Mouse (Mus musculus) bone marrow macrophage, adult 2 months (primary cell): ENCODE results near the gene Akna. TPM values are rescaled to one million over a fixed set of nuclear protein-coding genes. Genes with fewer than 3 reads are reported as not detected.

Source experiments
- H3K27ac ChIP-seq: 2 replicates; pipeline ENCODE4 v1.5.1; 2012; ENCODE audit warnings: low read depth, low read length; ENCODE audit not compliant: insufficient read depth
- H3K4me1 ChIP-seq: 2 replicates; pipeline ENCODE4 v1.6.1; 2012; ENCODE audit warnings: low read length; ENCODE audit not compliant: control insufficient read depth, insufficient read depth
- H3K4me3 ChIP-seq: 2 replicates; pipeline ENCODE4 v1.5.1; 2012; ENCODE audit warnings: mild to moderate bottlenecking, low read length, moderate library complexity; ENCODE audit not compliant: insufficient read depth
- CTCF ChIP-seq: IDR thresholded peaks from 2 replicates; pipeline ENCODE4 v1.5.1; 2012; ENCODE audit warnings: low read depth, mild to moderate bottlenecking, low read length, moderate library complexity
- POLR2A ChIP-seq: IDR thresholded peaks from 2 replicates; pipeline ENCODE4 v1.6.1; 2012; ENCODE audit warnings: mild to moderate bottlenecking, low read depth, low read length, borderline replicate concordance
- polyA plus RNA-seq: library from polyadenylated mRNA; stranded (reverse); fragments of >200 nt; gene quantifications from 2 replicates; pipeline ENCODE4 v1.2.4, GENCODE M21; 2012; ENCODE audit not compliant: missing spikeins, insufficient read depth, insufficient read length

The Akna gene
- polyA plus RNA-seq = 33.3 and 39.4 TPM in 2 replicates

DNA sequence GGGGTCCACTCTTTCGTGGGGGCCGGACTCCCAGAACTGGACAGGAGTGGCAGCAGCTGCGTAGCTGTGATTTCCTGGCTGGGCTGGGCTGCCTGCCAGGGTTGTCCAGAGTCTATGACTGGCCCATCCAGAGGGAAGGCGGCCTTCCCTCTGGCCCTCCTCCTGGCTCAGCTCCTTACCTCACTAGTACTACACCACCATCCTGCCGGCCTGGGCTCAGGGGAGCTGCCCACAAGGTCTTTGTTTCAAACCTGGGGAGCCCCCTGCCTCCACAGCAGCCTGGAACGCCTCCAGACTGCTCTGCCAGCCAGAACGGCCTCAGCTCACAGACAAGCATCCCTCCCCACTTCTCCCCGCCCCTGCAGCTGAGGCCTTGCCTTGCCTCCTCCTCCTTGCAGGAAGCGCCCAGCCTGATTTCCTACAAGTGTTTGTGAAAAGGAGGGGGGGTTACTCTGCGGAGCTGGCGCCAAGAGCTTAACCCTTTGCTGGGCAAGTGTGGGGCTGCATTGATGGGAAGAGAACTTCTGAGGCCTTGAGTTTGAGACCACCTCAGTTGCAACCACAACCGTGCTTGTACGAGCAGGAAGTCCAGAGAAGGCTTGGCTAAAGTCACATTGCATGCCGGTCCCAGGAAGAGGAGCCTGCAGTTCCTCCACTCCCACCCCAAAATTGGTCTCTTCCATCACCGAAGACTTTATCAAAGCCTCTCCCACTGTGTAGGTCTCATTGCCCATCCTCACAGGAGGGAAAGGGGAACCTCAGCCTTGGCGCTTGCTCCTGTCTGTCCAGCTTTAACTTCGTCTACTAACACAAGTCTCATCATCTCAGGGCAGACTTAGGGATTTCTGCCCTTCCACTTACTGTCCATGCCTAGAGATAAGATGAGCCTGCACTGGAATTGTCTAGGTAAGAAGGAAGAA is at the start of gene Akna:
TSS of gene Akna (minus strand) at position 315 of the 920 bp plus-strand sequence.
- TF ChIP-seq POLR2A = no peak; the same call in 1 of the 2 replicates
- TF ChIP-seq CTCF = no peak
- peak within 1 kb of the TSS; percentile 86 for H3K27ac ChIP-seq

DNA sequence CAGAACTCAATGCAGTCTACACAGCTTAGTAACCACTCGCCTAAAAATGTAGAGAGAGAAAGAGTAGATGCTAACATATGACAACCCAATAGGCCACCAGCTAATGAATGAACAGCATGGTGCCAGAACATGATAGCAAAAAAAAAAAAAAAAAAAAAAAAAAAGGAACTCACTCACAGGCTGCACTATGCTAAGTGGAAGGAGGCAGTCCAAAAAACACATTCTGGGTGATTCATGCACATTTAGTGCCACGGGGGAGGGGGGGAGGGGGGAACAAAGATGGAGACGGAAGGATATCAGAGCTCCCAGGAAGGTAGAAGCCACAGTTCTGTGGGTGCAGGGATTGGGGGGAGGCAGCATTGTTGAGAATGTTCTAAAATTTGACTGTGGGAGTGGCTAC is 49.4 kb upstream of the Akna start:
- peaks cover 4% of the 10 kb centered on the region for H3K4me1 ChIP-seq
- no peak overlapping the region for H3K27ac ChIP-seq
- no peak for TF ChIP-seq POLR2A
- no peak for TF ChIP-seq CTCF
- no peak overlapping the region for H3K4me3 ChIP-seq

More for the DNA sequence above, at the start of gene Akna:
- Histone ChIP-seq H3K4me3 (peak within 1 kb of the TSS; percentile 81), H3K4me1 (peaks cover 39% of the 10 kb centered on the region)

DNA sequence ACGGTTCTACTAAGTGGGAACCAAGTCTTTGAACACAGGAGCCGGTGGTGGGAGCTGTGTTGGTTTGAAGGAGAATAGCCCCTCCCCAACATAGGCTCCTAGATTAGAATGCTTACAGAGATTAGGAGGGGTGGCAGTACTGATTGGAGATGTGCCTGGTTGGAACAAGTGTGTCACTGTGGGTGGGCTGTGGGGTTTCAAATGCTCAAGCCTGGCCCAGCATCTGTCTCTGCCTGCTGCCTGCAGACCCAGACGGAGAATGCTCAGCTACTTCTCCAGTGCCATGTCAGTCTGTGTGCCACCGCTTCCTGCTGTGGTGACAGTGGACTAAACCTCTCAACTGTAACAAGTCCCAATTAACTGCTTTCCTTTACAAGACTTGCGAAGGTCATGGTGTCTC is 47.4 kb upstream of the Akna start:
- Histone ChIP-seq H3K27ac (no peak overlapping the region), H3K4me1 (peaks cover 4% of the 10 kb centered on the region), H3K4me3 (no peak overlapping the region)
- TF ChIP-seq CTCF (no peak), POLR2A (no peak)

DNA sequence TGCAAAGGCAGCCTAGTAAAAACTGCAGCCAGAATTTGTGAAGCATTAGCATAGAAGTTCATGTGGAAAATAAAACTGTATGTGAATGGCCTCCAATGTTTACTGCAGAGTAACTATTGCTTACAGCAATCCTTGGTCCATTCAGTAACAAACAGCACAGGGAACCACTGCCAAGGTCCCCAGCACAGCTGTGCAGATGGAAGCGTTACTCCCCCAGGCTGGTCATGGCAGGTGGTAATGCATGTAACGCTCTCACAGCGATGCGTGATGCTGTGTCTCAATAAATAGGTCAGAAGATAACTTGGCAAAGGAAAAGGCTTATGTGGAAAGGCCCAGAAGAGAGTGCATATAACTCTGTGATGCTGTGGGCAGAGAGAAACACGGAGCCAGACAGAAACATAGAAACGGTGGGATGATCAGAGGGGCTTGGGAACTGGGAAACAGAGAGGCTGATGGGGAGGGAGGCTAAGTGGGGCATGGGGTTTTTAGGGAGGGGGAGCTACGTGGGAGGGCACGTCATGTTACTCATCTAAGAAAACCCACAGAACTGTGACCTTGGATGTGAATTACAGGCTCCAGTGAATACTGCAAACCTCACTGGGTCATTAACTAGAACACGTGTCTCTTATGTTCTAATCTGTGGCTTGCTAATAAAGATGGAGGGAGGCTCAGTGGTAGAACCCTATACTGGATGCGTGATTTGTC is 41.4 kb upstream of the Akna start:
- Histone ChIP-seq H3K4me3 (no peak overlapping the region), H3K27ac (no peak overlapping the region), H3K4me1 (no peaks in the 10 kb centered on the region; the same call in 1 of the 2 replicates)
- TF ChIP-seq CTCF (no peak), POLR2A (no peak)

DNA sequence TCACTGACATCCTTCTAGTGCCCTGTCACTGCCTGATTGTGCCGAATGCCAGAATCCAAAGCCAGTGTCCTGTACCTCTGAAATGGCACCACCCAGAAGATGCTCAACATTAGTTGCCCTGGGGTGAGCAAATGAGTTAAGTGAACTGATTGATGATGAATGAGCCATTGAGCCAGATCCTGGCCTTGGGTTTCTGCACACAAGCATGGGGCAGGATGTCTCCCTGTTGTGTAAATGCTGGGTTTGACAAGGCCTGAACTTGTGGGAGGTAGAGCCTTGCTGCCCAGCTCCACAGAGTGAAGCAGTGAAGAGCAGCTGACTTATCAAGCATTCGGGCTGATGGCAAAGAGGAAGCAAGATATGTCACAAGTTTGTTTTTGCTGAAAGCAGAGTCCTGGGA is 39.9 kb upstream of the Akna start:
- Histone ChIP-seq H3K4me3 (no peak overlapping the region), H3K27ac (no peak overlapping the region), H3K4me1 (no peaks in the 10 kb centered on the region; the same call in 1 of the 2 replicates)
- TF ChIP-seq POLR2A = no peak

DNA sequence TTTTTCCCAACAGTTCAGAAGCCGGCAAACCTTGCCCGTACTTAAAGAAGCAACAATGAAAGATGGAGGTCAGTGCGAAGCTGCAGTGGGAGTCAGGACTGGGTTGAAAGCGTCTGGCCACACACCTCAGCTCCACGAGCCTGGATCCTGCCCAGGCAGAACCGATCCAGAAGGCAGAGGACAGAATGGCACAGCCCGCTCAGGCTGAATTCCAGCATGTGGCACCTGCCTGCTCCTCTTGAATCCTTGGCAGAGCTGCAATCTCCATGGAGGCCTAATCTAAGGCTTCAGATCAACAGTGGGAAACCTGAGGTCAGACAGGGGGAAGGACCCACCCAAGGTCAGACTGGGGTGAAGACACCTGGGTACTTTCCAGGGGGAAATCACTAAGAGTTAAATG is 38.5 kb upstream of the Akna start:
- Histone ChIP-seq H3K4me3 (no peak overlapping the region), H3K27ac (no peak overlapping the region), H3K4me1 (no peaks in the 10 kb centered on the region; the same call in 1 of the 2 replicates)
- TF ChIP-seq CTCF = no peak
- no peak for TF ChIP-seq POLR2A

DNA sequence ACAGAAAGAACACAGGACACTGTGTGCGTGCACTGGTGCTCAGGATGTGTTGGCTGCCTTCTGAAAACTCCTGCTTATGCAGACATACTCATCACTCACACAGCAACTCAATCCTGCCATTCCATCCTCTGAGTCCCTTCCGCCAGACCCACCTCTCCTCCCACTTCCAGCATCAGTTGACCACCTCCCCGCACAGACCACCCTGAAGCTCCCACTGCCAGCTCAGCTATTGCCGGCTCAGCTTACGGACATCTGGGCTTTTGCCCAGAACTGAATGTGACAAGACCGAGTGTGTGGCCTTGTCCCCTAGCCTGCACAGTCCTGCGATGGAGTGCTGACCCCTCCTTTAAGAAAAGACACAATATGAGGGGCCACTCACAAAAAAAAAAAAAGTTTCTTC is 37.1 kb upstream of the Akna start:
- no peak for TF ChIP-seq POLR2A
- TF ChIP-seq CTCF = no peak

DNA sequence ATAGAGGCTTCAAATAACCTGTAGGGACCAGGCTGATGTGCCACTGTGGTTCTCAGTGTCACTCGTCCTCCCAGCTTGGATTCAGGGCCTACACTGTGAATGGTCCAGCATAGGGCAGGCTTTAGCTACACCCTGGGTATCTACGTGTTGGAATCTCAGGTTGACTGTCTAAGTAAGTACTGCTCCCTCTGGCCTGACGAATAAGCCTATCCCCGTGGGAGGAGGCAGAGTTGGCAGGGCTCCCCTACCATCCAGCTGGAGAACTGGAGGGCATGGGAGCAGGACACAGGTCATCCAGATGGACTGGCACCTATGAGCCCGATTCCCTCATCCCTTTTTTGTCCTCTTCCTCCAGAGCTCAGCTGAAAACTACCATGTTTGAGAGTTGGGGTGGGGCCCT is 34.8 kb upstream of the Akna start:
- TF ChIP-seq CTCF (no peak), POLR2A (no peak)
- Histone ChIP-seq H3K4me1 (no peaks in the 10 kb centered on the region), H3K4me3 (no peak overlapping the region), H3K27ac (no peak overlapping the region)

More for the DNA sequence above, 37.1 kb upstream of the Akna start:
- Histone ChIP-seq H3K4me3 (no peak overlapping the region), H3K4me1 (no peaks in the 10 kb centered on the region; the same call in 1 of the 2 replicates), H3K27ac (no peak overlapping the region)

DNA sequence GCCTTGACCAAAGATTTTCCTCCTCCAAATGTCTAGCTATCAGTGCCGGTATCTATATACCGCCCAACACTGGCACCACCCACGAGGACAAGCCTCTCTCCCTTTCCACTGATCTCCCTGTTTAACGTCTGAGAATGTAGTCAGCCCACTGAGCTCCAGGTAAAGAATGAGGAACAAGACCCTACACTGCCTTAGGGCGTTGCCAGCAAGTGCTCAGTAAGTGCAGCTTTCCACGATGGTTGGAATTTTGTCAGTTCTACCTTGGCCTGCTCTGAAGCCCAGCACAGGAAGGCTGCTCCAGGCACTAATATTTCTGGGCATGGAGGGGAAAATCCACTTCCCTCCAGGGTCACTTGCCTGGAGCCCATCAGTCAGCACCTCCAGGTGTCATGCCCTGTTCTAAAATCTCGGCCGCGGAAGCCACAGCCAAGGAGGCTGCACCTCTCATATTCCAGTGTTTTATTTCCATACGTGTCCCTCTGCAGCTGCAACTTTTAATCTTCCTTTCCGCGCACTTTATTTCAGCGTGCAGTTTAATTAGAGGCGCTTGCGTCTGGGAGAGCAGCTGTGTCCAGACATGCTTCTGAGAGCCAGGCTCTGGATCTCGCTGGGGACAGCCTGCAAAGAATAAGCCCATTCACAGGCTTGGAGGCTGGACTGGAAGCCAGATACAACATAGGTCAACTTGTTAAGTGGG is 34.1 kb upstream of the Akna start:
- no peak overlapping the region for H3K4me3 ChIP-seq
- no peaks in the 10 kb centered on the region for H3K4me1 ChIP-seq
- H3K27ac ChIP-seq = no peak overlapping the region
- TF ChIP-seq CTCF (no peak), POLR2A (no peak)
